Mouse (Mus musculus): ENCODE measurements around the gene Nkain1. TPM values are rescaled to one million over a fixed set of nuclear protein-coding genes. Genes with fewer than 3 reads are reported as not detected.
A peak's percentile ranks its signal among the peaks of the same experiment; 100 is the strongest.

The Nkain1 gene
- polyA plus RNA-seq, 1 experiment, result 3.3 TPM

DNA sequence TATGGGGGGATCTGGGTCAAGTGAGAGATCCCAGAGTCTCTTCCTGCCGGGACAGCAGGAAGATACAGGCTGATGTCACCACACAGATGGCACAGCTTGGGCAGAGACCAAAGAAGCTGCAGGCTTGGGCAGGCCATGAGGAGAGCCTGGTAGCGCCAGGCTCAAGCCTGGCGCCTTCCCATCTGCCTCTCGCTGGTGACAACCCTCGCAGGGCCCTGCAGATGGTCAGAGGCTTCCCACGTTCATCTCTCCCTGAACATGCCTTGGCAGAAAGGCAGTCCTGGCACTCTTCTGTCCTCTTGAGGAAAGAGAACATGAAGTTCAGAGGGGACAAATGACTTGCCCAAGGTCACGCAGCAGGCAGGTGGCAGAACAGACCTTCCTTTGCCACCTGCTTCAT lies 34.3 kb downstream of the Nkain1 start:
- Histone ChIP-seq H3K27me3 (ENCODE audit: control insufficient read depth, insufficient read depth, low read length) (no peaks in the 10 kb centered on the region), H3K4me3 (ENCODE audit: low read depth, low read length) (no peak overlapping the region), H3K27ac (ENCODE audit: insufficient read depth, low read depth, low read length) (no peak overlapping the region), H3K36me3 (ENCODE audit: control insufficient read depth, insufficient read depth, low read length) (no peaks in the 10 kb centered on the region), H3K4me1 (ENCODE audit: control insufficient read depth, insufficient read depth, insufficient read length, low read length) (peaks cover 3% of the 10 kb centered on the region; the same call in 1 of the 2 replicates)
- no peak for TF ChIP-seq CTCF (IDR thresholded peaks at IDR 0.05; ENCODE audit: extremely low read depth, insufficient read length, insufficient replicate concordance, low read depth, low read length)
- WGBS, result 58% methylated on average over 7 of the region's 7 CpGs

DNA sequence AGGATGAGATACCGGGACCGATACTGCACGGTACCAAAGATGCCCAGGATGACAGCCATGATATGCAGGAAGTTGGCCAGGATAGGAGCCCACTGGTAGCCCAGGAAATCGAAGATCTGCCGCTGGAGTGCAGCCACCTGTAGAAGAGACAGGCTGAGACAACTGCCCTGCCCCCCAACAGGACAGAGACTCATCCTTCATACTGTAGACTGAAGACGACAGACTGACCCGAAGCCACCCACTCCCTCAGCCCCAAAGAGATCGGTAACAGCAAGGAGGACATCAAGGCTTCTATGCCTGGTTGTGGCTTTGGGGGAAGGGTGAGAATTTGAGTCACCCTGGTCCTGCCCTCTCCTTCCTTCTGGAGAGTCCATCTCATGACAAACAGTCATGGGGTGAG lies 34.9 kb downstream of the Nkain1 start:
- WGBS, result 78% methylated on average over 8 of the region's 8 CpGs
- TF ChIP-seq CTCF (IDR thresholded peaks at IDR 0.05; ENCODE audit: extremely low read depth, insufficient read length, insufficient replicate concordance, low read depth, low read length), result no peak
- TF ChIP-seq POLR2A (IDR thresholded peaks at IDR 0.05; ENCODE audit: low read depth, low read length), result no peak
- Histone ChIP-seq H3K27me3 (ENCODE audit: control insufficient read depth, insufficient read depth, low read length) (no peaks in the 10 kb centered on the region), H3K27ac (ENCODE audit: insufficient read depth, low read depth, low read length) (no peak overlapping the region), H3K4me3 (ENCODE audit: low read depth, low read length) (no peak overlapping the region), H3K4me1 (ENCODE audit: control insufficient read depth, insufficient read depth, insufficient read length, low read length) (peaks cover 3% of the 10 kb centered on the region; the same call in 1 of the 2 replicates), H3K36me3 (ENCODE audit: control insufficient read depth, insufficient read depth, low read length) (no peaks in the 10 kb centered on the region)

DNA sequence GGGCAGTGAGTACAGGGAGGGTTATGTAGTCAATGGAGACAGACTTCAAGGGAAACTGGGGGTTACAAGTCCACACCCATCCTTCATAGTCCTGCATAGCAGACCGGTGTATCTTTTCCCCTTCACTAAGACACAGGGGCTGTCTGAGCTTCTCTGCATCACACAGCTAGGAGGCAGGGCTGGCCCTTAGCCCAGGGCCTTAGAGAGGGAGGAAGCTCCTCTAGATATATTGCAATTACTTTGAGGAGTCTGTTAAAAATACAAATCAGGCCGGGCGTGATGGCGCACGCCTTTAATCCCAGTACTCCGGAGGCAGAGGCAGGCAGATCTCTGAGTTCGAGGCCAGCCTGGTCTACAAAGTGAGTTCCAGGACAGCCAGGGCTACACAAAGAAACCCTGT lies 36.6 kb downstream of the Nkain1 start:
- H3K27me3 ChIP-seq (ENCODE audit: control insufficient read depth, insufficient read depth, low read length), result no peaks in the 10 kb centered on the region
- 93% methylated on average over 7 of the region's 7 CpGs for WGBS
- H3K4me3 ChIP-seq (ENCODE audit: low read depth, low read length), result no peak overlapping the region
- H3K27ac ChIP-seq (ENCODE audit: insufficient read depth, low read depth, low read length), result no peak overlapping the region
- TF ChIP-seq POLR2A (IDR thresholded peaks at IDR 0.05; ENCODE audit: low read depth, low read length) (no peak), CTCF (IDR thresholded peaks at IDR 0.05; ENCODE audit: extremely low read depth, insufficient read length, insufficient replicate concordance, low read depth, low read length) (no peak)
- no peaks in the 10 kb centered on the region for H3K36me3 ChIP-seq (ENCODE audit: control insufficient read depth, insufficient read depth, low read length)
- peaks cover 3% of the 10 kb centered on the region; the same call in 1 of the 2 replicates for H3K4me1 ChIP-seq (ENCODE audit: control insufficient read depth, insufficient read depth, insufficient read length, low read length)

DNA sequence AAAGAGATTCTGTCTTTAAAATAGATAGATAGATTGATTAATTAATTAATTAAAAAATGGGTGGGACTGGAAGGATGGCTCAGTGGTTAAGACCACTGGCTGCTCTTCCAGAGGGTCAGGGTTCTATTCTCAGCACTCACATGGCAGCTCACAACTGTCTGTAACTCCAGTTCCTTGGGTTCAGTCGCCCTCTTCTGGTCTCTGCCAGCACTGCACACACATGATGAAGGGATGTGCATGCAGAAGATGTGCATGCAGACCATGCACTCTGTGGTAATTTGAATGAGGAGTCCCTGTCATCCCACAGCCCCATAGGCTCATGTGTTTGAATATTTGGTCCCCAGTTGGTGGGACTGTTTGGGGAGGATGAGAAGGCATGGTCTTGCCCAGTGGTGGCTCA lies 38.2 kb downstream of the Nkain1 start:
- no peak overlapping the region for H3K4me3 ChIP-seq (ENCODE audit: low read depth, low read length)
- no peak overlapping the region for H3K27ac ChIP-seq (ENCODE audit: insufficient read depth, low read depth, low read length)
- H3K4me1 ChIP-seq (ENCODE audit: control insufficient read depth, insufficient read depth, insufficient read length, low read length), result peaks cover 6% of the 10 kb centered on the region
- H3K27me3 ChIP-seq (ENCODE audit: control insufficient read depth, insufficient read depth, low read length), result no peaks in the 10 kb centered on the region
- 61% methylated on average over 1 of the region's 1 CpGs for WGBS
- H3K36me3 ChIP-seq (ENCODE audit: control insufficient read depth, insufficient read depth, low read length), result no peaks in the 10 kb centered on the region
- peak; percentile 21; the same call in 1 of the 2 replicates for TF ChIP-seq CTCF (IDR thresholded peaks at IDR 0.05; ENCODE audit: extremely low read depth, insufficient read length, insufficient replicate concordance, low read depth, low read length)
- TF ChIP-seq POLR2A (IDR thresholded peaks at IDR 0.05; ENCODE audit: low read depth, low read length), result no peak

DNA sequence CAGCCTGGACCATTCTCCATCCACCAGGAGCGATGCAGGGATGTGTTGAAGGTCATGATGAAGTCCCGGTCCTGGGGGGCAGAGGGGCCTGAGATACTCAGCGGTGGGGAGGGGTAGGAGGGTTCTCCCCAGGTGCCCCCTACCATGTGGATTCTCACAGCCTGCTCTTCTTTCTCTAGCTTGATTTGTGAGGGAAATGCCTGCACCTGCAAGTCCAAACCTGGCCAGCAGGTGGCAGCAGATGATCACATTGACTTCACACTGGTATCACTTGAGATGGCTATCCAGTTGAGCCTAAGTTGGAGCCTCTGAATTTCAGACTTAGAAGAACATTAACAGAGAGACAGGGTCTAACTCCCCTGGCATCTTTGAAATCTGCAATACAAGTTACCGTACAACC lies 40.0 kb downstream of the Nkain1 start:
- peaks cover 3% of the 10 kb centered on the region for H3K4me1 ChIP-seq (ENCODE audit: control insufficient read depth, insufficient read depth, insufficient read length, low read length)
- no peaks in the 10 kb centered on the region for H3K36me3 ChIP-seq (ENCODE audit: control insufficient read depth, insufficient read depth, low read length)
- H3K27ac ChIP-seq (ENCODE audit: insufficient read depth, low read depth, low read length), result no peak overlapping the region
- no peak for TF ChIP-seq POLR2A (IDR thresholded peaks at IDR 0.05; ENCODE audit: low read depth, low read length)
- peak; percentile 90; the same call in 1 of the 2 replicates for TF ChIP-seq CTCF (IDR thresholded peaks at IDR 0.05; ENCODE audit: extremely low read depth, insufficient read length, insufficient replicate concordance, low read depth, low read length)
- H3K4me3 ChIP-seq (ENCODE audit: low read depth, low read length), result no peak overlapping the region
- WGBS, result 40% methylated on average over 4 of the region's 4 CpGs
- no peaks in the 10 kb centered on the region for H3K27me3 ChIP-seq (ENCODE audit: control insufficient read depth, insufficient read depth, low read length)

DNA sequence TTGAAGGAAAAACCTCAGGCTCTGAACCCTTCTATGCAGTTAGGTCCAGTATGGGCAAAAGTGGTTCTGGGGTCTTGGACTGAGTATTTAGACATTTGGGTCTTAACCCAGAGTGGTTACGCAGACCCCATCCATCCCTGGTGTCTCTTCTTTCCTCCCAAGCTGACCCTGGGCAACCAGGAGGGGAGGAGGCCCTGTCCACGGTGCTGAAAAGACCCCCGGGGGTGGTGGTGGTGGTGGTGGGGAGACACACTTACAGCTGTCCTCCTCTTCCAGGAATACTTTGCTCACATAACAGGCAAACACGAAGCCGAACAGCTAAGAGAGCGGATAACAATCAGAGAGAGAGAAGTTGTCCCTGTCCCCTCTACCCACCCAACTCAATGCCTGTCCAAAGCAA lies 41.6 kb downstream of the Nkain1 start:
- Histone ChIP-seq H3K27me3 (ENCODE audit: control insufficient read depth, insufficient read depth, low read length) (no peaks in the 10 kb centered on the region), H3K4me1 (ENCODE audit: control insufficient read depth, insufficient read depth, insufficient read length, low read length) (peaks cover 3% of the 10 kb centered on the region), H3K27ac (ENCODE audit: insufficient read depth, low read depth, low read length) (no peak overlapping the region), H3K4me3 (ENCODE audit: low read depth, low read length) (no peak overlapping the region), H3K36me3 (ENCODE audit: control insufficient read depth, insufficient read depth, low read length) (no peaks in the 10 kb centered on the region)
- 64% methylated on average over 6 of the region's 6 CpGs for WGBS
- TF ChIP-seq CTCF (IDR thresholded peaks at IDR 0.05; ENCODE audit: extremely low read depth, insufficient read length, insufficient replicate concordance, low read depth, low read length) (no peak), POLR2A (IDR thresholded peaks at IDR 0.05; ENCODE audit: low read depth, low read length) (no peak)

DNA sequence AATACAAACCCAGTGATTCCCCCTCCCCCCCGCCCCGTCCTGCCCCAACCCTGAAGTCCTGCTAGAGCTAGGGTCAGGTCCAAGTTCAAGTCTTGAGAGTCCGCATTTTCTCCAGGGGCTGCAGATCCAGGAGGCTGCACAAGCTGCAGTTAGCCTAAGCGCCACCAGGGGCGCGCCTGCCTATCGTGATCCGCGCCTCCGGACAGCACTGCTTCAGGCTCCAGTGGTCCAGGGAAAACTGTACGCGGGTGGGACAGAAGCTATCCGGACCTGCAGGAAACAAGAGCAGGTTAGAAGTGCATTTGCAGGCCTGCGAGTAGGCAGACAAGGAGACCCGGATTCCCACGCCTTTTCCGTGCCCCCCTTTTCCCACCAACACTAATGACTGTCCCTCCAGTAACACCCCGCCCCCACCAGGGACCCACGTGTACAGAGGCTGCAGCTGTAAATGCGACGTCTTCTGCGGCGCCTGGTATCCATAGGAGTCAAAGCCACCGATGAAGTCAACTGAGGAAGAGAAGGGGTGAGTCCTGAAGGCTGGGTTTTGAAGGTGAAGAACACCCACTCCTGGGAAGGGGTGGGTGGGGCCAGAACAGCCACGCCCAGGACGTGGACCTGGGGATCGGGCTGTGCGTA lies 42.2 kb downstream of the Nkain1 start:
- Histone ChIP-seq H3K4me1 (ENCODE audit: control insufficient read depth, insufficient read depth, insufficient read length, low read length) (peaks cover 3% of the 10 kb centered on the region), H3K36me3 (ENCODE audit: control insufficient read depth, insufficient read depth, low read length) (no peaks in the 10 kb centered on the region), H3K4me3 (ENCODE audit: low read depth, low read length) (peak overlapping the region; percentile 40), H3K27ac (ENCODE audit: insufficient read depth, low read depth, low read length) (no peak overlapping the region), H3K27me3 (ENCODE audit: control insufficient read depth, insufficient read depth, low read length) (no peaks in the 10 kb centered on the region)
- WGBS, result 4% methylated on average over 28 of the region's 28 CpGs
- peak; percentile 79 for TF ChIP-seq CTCF (IDR thresholded peaks at IDR 0.05; ENCODE audit: extremely low read depth, insufficient read length, insufficient replicate concordance, low read depth, low read length)
- no peak for TF ChIP-seq POLR2A (IDR thresholded peaks at IDR 0.05; ENCODE audit: low read depth, low read length)
